11 mouse cellular contexts compared by ENCODE assay signal in the genomic region with DNA sequence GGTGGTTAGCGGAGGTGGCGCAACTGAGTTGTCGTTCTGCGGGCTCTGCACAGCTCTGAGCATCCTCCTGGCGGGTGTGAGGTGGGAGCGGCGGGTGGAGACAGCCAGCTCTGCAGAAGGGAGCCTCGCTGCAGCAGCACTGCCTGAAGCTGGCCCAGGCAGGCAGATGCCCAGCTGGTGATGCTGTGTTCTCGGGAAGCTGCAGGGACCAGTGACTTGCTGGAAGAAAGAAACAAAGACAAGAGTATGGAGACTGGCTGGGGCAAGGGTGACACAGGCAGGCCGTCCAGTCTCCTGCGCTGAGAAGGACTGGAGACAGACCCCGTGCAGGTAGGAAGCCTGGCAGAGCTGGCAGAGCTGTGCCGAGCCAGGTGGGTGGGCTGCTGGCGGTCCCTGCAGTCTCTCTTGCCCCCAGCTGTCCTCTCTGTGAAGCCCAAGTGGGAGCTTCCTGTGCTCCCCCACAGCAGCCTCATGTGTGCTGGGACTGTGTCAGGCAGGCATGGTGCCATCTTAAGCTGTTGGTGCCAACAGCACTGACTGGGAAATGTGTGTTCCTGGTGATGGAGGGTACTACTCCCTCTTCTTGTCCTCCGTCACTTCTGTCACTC. TPM values are rescaled to one million over a fixed set of nuclear protein-coding genes. Genes with fewer than 3 reads are reported as not detected.
DNase-seq lines count a peak whose midpoint lies in the region; ATAC-seq and TF ChIP-seq lines count a peak whose summit lies in the region.
"Had no signal": no experiment of that assay in that cellular context is flagged by ENCODE, and none has a peak within 500 bp of the region (broad histone marks: within the 10 kb centered on the region; RNA-seq: fewer than 3 reads in every experiment).

No protein-coding gene starts in this region.

- ATAC-seq in hindbrain, embryonic 14.5 days (ENCODE audit: low FRiP score): no peak

- H3K9ac ChIP-seq in hindbrain, embryonic 14.5 days: peak overlapping the region; percentile 13; the same call in 1 of the 2 replicates
- H3K9ac ChIP-seq: lung, embryonic 14.5 days; neural tube, embryonic 12.5 days had no signal

- no peaks in the 10 kb centered on the region for H3K27me3 ChIP-seq in hindbrain, embryonic 14.5 days (ENCODE audit: control insufficient read depth, insufficient read depth, low read length)
- H3K27me3 ChIP-seq: neural tube, embryonic 12.5 days had no signal

- intact Hi-C loops in left cerebral cortex, postnatal 25 days (cut with DNase I): loop anchor here (1.0 to 5.0 kb wide), 4 partner anchors 23 to 113 kb away; a partner anchor contains a TSS
- intact Hi-C loops in gastrocnemius, adult 2 months (cut with DNase I): no loop called here

- no peak overlapping the region for H3K4me2 ChIP-seq in hindbrain, embryonic 14.5 days (replicated peaks)
- H3K4me2 ChIP-seq: lung, embryonic 14.5 days; neural tube, embryonic 12.5 days had no signal

- DNase-seq in thymus, postnatal 4 days: peak; percentile 44
- DNase-seq in thymus, postnatal 10 days (ENCODE audit: low spot score in 2 of 2): no peak
- DNase-seq in hindbrain, embryonic 14.5 days (ENCODE audit: low spot score): no peak
- DNase-seq in left cerebral cortex, postnatal 25 days (ENCODE audit: low spot score in 2 of 2): peak; percentile 83 to 94
- peak; percentile 87 for DNase-seq in telencephalon, adult 2 months (ENCODE audit: low read depth, low spot score)
- no peak for DNase-seq in adrenal gland, postnatal 14 days
- no peak for DNase-seq in gastrocnemius, adult 2 months
- no peak for DNase-seq in yolk sac, embryonic 10.5 days (ENCODE audit: low spot score)
- DNase-seq: kidney, adult 18-20 months; lung, embryonic 14.5 days had no signal

- no peak overlapping the region for H3K4me3 ChIP-seq in hindbrain, embryonic 14.5 days (replicated peaks; ENCODE audit: low read length)
- no peak overlapping the region for H3K4me3 ChIP-seq in gastrocnemius, adult 2 months
- H3K4me3 ChIP-seq: neural tube, embryonic 12.5 days had no signal

- no peak for TF ChIP-seq CTCF in gastrocnemius, adult 2 months (IDR thresholded peaks at IDR 0.05)

- peaks cover 16% of the 10 kb centered on the region for H3K4me1 ChIP-seq in hindbrain, embryonic 14.5 days (replicated peaks; ENCODE audit: control insufficient read depth, insufficient read depth, low read length)

- H3K36me3 ChIP-seq in hindbrain, embryonic 14.5 days (replicated peaks; ENCODE audit: control insufficient read depth, insufficient read depth): no peaks in the 10 kb centered on the region
- H3K36me3 ChIP-seq: neural tube, embryonic 12.5 days had no signal

- H3K9me3 ChIP-seq in hindbrain, embryonic 14.5 days (ENCODE audit: control insufficient read depth, low read length): no peaks in the 10 kb centered on the region
- H3K9me3 ChIP-seq: neural tube, embryonic 12.5 days had no signal

- H3K27ac ChIP-seq in hindbrain, embryonic 14.5 days: no peak overlapping the region
- no peak overlapping the region for H3K27ac ChIP-seq in gastrocnemius, adult 2 months
- H3K27ac ChIP-seq: neural tube, embryonic 12.5 days had no signal

- WGBS in hindbrain, embryonic 14.5 days: 53% methylated on average over 15 of the region's 15 CpGs

RNA-seq across cellular contexts. Expression of a gene that starts 56.8 kb away (rescaled TPM):
- polyA plus RNA-seq in hindbrain, embryonic 14.5 days (2014; fragmentation: Nextera tagmentation; extraction: Ambion mirVana): 19.9 and 22.3 TPM in 2 replicates
- total RNA-seq in left cerebral cortex, postnatal 25 days (2021): 100 to 1,000 TPM; 175 to 209 TPM
- 3.0 and 4.0 TPM in 2 replicates for total RNA-seq in adrenal gland, postnatal 14 days (2021)
- 10 to 100 TPM; 40.7 to 42.5 TPM for total RNA-seq in gastrocnemius, adult 2 months (2021)

Comparison
In these comparisons a context has a peak if more than half of its experiments do, and no peak if none do; other contexts are left out.
1. DNase-seq: peak in thymus, postnatal 4 days (single experiment), left cerebral cortex, postnatal 25 days (2 of 2) and telencephalon, adult 2 months (single experiment); none in thymus, postnatal 10 days (0 of 2), hindbrain, embryonic 14.5 days (single experiment), adrenal gland, postnatal 14 days (single experiment), gastrocnemius, adult 2 months (single experiment) and yolk sac, embryonic 10.5 days (single experiment).